Mouse (Mus musculus) A20 (cell line): ENCODE data around the gene Ankrd31.
"Not testable (repeated sequence)": the region's sequence is repeated elsewhere in the genome, so short reads cannot be mapped to it uniquely, and the experiment has no call there.

Experiments
- DNase-seq: peaks from one replicate; pipeline ENCODE4 v3.0.0-alpha.2; 2011; ENCODE audit warnings: low read depth, low spot score

The Ankrd31 gene

DNA sequence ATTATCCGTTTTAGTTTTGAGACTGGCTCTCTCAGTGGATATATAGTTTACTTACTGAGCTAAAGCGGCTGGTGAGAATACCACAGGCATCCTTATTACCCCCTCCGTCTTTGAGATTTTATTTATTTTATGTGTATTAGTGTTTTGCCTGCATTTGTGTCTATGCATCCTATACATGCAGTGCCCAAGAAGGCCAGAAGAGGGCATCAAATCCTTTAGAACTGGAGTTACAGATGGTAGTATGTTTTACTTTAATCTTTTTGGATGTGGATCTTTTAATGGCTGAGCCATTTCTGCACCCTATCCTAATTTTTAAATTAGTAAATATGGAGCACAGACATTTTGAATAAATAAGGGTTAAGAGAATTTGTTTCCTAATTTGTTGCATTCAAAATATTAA lies 107.1 kb downstream of the Ankrd31 start:
- DNase-seq = peak; percentile 45

DNA sequence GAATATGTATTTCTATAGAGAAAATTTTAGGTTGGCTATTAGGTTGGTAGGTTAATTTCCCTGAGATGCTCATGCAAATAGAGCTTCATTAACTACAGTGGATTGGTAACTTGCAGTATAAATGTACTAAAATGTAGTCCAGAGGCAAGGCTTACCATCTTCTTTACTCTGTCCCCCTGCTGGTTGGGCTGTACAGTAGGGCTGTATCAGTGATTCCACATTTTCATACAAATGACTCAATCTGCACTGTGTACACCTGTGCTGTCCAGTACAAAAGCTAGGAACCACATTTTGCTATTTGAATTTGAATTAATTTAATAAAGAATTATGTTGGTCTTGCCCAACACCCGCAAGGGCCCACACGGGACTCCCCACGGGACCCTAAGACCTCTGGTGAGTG lies 111.1 kb downstream of the Ankrd31 start:
- DNase-seq = no peak

DNA sequence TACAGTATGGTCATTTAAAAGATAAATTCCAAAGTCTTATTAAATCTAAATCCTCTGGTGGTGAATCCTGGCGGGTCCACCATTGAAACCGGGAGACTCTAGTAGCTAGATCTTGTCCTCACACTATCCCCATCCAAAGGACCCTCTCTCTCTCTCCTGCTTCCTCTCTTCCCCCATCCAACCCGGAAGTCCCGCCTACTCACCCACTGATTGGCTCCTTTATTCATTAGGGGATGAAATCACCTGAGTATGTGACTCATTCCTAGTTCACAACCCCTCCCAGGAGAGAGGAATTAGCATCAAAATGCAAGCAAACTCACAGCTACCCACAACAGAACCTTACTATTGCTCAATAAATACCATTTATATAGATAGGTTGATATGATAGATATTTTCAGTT lies 122.7 kb downstream of the Ankrd31 start:
- DNase-seq = no peak

DNA sequence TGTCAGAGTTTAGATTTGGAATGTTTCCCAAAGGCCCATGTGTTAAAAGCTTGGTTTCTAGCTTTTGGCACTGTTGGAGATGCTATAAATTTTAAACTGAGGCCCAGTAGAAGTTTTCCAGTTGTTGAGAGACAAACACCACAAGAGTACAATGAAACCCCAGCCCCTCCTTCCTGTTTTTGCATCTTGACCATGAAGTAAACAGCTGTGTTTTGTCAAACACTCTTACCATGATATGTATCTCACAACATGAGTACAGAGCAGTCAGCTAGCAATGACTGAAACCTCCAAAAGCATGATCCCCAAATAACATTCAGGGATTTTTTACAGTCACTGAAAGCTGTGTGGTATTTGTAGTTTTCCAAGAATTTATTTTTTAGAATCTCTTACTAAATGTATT lies 126.0 kb downstream of the Ankrd31 start:
- DNase-seq = no peak

DNA sequence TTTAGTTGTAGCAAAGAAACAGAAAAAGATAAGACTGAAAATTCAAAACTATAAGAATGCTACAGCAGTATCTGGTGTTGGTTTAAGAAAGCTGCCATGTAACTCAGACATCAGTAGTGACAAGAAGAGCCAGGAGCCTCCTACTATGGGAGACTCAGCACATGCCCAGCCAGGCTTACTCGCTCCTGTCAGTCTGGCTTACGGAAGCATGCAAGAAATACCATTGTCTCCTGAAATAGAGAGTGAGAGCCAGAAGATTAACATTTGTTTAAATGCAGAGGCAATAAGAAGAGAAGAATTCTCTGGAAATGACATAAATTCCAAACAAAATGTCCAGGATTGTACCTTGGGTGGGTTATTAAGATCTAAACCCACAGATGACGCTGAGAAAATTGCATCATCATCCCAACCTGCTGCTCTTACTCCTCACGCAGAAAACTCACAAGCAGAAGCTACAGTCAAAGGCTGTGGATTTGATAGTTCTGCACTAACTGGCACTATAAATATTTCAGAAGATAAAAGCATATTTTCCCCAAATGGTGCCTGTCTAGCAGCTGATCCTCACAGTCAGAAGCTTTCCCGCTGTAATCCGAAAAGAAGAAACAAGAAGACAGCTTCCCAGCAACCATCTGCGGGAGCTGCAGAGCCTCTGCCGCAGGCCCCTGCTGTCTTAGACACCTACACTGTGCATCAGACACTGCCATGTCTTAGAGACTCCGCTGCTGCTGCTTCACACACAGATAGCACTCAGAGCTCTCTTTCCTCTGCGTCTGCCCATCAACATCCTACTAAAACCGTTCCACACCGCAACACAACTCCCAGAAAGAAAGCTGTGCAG lies 130.4 kb downstream of the Ankrd31 start:
- no peak for DNase-seq

DNA sequence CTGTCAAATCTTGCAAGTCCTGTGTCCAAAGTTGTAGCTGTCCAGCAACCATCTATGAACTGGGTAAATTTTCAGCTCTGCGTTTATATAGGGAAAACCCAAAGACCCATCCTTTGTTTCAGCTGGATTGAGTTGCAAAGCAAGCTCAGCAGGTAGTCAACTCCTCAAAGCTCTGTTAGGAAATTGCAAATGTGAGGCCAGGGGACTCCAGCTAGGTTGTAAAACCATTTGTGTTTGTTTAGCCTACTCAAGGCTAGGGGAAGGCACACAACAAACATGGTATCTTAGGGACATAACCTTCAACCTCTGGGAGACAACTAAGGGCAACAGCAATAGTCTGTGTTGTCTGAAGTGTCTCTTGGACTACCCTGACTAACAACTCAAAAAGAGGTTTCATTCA lies 136.5 kb downstream of the Ankrd31 start:
- no peak for DNase-seq

DNA sequence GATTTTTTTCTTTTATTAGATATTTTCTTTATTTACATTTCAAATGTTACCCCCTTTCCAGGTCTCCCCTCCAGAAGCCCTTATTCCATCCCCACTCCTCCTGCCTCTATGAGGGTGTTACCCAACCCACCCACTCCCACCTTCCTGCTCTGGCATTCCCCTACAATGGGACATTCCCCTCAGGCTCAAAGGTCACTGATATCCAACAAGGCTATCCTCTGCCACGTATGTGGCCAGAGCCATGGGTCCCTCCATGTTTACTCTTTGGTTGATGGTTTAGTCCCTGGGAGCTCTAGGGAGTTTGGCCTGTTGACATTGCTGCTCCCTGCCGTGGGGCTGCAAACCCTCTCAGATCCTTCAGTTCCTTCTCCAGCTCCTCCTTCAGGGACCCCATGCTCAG lies 141.9 kb downstream of the Ankrd31 start:
- no peak for DNase-seq

DNA sequence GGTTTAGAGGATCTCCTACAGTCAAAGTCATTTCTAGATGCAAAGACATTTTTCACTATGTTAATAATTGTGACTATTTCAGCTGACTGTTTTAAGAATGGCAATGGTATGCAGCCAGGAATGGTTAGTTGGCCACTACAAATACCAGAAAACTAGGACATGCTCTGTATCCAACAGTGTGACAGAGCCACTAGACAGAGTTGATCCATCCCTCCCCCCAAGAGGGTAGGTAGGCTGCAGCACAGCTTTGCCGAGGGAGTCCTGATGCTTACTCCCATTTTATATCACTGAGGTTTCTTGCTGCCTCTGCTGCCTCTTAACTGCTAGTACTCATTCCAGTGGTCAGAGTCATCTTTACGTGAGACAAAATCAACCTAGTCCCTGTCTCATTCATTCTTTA lies 147.1 kb downstream of the Ankrd31 start:
- no peak for DNase-seq

DNA sequence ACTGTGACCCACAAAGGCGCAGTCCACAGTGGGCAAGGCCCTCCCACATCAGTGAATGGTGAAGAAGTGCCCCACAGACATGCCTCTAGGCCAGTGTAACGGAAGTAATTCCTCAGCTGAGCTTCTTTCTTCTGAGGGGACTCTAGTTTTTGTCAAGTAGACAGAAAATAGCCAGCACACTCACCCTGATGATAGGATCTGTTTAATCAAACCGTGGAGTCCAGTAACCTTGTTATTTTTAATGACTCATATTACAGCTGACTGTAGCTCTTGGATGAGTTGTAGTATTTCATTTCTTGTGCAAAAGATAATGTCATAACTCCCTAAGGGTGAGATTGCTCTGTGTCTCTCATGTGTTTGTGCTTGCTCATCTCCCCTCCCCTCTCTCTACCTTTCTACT lies 158.6 kb downstream of the Ankrd31 start:
- DNase-seq = no peak

DNA sequence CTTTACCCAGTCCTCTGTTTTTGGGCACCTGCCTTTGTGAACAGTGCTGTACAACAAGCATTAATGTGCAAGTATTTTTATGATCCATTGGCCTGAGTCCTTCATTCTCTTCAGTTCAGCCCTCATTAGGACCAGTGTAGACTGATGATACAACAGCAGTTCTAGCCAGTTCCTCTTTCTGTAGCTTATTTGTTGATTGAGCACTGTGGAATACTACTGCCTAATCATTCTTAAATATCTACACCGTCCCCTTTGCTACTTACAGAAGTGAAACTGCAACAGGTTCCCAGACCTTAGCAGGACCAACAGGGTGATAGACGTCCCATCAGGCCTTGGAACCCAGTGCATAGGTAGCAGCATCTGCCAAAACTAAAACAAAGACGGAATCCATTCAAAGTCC lies 163.1 kb downstream of the Ankrd31 start:
- DNase-seq = peak; percentile 19

DNA sequence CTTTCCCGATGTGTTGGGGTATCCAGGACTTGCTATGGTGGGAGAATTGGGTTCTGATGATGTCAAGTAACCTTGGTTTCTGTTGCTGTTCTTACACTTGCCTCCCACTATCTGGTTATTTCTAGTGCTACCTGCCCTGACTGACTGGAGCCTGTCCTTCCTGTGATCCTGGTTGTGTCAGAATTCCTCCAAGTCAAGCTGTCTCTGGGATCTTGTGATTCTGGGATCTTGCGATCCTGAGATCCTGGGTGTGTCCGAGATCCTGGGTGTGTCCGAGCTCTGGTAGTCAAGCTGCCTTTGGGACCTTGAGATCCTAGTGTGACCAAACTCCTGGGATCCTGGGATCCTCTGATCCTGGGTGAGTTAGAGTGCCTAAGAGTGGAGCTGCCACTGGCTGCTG lies 175.1 kb downstream of the Ankrd31 start:
- not testable (repeated sequence) for DNase-seq

DNA sequence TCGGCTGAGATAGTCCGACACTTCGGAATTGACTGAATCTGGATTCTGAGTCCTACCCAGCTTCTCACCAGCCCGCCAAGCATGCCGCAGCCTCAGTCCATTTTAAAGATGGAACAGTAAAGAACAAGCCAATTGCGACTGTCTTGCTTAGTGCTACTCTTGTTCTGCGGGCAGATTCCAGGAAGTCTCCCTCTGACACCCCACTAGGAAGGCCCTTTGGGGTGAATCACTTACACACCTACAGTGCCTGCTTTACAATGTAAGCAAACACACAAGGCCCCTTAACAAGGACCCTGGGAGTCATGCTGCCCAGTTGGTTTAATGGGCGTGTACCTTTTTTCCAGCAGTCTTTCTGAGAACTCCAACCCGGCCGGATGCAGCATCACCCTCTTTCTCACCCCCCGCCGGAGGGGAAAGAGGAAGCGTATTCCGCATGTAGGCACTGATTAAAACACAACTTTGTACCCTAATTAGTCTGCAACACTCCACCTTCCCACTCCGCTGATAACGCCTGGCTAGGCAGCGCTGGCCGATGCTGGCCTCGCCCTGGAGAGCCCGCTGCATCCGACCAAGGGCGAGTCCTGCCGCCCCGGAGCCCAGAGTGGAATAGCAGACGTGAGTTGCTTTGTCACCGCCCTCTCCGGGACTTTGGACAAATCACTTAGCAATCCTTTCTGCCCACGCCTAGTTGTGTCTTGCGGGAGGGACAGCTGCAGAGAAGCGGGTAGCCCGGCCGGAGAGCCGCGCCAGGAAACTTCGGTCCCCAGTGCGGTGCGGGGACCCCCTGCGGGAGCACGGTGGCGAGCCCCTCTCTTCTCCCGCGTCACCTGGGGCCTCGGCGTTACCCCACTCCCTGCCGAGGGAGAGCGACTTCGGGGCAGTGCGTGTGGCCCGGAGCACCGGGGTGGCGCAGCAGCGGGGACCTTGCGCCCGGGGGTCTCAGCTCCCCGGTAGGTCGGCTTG lies 176.2 kb downstream of the Ankrd31 start, which contains the start of gene Gcnt4:
Gene Gcnt4, plus strand, starts transcription at position 691 of the 963 bp plus-strand sequence.
- DNase-seq = no peak

DNA sequence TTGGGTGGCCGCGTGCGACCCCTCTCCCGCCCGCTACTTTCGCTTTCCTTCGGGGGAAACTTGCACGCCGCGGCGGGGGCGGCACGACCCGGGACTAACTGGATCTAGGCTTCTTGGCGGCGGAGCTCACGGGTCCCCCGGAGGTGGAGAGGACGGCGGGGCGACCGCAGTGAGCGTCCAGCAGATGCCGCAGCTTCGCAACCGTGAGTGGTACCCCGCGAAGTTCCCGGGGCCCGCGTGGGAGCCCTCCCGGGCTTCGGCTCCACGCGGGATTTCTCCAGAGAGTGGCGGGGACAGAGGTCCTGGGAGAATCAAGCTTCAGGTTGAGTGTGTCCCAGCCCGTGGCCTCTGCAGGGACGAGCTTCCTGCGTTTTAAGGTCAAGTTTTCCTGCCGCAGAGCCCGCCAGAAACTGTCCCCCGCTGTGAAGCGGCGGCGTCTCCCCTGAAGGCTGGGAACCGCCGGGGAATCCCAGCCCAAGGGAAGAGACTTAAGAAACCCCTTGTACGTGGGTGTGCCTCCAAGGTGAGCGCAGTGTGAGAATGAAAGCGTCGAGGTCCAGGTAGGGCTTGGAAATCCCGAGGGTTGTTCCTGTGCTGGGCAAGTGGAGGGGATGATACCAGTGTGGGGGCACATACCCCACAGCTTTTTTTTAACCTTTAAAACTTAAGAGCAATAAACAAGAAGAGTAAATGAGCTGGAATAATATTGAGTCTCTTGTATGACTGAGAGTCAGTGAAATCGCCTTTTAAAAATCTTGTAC lies 177.1 kb downstream of the Ankrd31 start:
- no peak for DNase-seq

DNA sequence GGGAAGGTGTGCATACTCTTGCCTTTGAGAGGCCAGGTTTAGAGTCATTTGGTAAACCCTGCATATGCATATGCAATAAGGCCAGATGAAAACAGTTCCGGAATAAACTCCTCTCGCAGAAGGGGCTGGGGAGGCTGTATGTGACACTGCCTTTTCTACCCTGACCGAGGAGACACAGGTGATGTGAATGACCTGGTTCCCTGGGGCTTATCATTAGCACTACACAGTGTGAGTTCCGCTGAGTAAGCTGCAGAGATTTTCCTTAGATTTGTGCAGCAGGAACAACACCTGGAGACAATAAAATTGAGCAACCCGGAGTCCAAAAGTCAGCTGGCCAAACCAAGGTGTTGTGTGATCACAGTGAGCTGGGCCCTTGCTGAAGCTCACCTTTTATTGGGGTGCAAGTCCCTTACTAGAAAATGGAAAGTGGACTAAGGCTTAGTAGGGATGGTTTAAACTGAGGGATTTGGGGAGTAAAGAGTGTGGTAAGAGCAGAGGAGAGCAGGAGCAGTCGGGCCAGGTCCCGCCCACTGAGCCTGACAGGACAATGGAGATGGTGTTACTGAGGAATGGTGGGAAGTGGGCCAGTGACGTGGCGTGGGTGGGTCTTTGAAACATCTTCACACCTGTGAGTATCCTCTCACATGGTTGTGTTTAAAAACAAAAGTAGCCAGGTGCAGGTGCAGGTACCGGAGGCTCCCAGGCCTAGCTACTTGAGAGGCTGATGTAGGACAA lies 178.1 kb downstream of the Ankrd31 start:
- DNase-seq = no peak

DNA sequence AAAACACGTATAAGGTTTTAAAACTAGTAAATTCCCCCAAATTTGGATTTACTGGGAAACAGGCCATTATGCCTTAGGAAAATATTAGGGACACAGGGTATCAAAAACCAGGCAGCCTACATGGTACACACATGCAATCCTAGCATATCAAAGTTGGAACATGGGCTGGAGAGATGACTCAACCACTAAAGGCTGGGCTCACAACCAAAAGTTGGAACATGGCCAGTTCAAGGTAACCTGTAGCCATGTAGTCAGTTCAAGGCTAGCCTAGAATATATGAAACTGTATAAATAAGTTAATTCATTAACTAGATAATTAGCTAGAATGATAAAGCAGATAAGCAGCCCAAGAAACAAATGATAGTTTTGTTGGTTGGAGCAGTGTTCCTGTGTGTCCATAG lies 179.7 kb downstream of the Ankrd31 start:
- DNase-seq = no peak

DNA sequence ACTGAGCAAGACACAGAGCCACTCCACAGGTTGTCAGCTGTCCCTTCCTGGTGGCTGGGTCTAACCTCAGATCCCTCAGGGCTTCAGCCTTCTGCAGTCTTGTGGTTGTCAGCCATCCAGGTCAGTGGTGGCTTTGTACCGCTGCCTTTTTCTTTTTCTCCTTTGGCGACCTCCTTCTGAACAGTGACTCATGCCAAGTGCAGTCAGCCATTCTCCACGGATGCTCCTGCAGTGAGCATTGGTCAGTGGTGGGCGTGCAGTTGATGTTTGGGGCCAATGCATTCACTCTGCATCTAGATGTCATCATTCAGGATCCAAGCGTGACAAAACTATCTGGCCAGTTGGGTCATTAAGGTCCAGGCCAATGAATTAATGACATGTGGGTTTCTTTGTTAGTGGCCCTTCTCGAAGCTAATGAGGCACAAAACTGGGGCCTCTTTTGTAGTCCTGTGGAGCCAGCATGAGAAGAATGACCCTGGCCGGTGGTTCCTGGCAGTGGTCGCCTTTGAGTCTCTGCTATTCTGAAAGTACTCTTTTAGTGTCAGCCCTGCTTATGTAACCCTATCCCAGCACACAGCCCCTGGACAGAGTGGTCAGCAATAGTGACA lies 180.5 kb downstream of the Ankrd31 start:
- no peak for DNase-seq

DNA sequence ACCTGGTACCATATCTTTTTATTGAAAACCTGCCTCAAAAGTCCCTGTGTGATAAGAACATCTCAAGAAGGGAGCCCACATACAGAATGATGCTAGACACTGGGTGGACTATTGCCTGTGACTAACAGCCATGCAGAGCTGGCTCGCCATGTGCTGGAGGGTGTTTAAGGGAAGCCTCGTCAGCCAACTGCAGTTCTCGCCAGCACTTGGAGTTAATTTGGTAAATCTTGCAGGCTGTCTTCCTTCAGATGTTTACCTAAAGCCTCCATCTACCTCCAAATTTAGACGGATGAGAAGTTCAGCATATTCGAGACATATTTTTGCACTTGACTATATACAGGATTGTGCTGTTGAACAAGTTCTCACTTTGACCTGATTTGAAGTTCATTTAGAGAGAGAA lies 184.7 kb downstream of the Ankrd31 start:
- DNase-seq = no peak

DNA sequence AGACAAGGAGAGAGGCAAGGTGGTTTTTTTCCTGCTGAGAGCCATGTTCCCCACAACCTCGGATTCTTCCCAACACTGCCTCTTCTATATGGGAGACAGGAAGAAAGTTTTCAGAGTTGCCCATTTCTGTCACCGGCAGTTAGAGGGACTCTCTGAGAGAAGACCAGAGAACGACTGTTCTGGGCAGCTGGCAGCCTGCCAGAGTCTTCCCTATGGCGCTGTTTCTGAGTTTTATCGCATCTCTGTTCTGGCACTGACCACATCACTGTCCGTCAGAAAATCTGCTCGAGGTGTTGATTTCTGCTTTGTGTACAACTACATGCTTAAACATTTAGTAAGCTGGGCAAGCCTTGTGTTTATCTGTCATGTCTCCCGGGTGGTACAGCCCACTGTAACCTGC lies 185.3 kb downstream of the Ankrd31 start:
- DNase-seq = no peak

DNA sequence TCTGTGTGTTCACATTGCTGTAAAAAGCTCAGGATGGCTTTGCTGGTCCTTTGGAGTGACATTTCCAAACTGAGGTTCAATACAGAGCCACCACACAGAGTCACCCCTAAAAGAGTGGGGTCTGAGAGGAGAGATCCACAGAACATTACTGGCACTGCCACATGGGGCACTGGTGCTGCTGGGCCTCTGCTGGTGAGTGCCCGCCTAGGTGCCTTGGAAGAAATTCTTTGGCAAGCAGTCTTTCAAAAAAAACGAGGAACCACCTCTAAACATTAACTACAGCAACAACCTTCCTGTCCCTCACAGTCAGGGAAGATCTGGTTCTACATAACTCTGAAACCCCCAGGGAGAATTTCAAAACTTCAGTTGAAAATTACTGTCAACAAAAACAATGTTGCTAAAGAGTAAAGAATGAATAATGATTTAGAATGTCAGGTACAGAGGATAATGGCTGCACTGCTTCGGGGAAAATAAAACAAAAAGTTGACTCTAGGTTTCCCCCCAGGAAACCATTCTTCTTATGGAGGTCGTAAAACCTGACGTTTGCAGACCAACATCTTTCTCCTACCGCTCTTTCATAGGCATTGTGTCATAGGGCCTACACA lies 188.2 kb downstream of the Ankrd31 start:
- DNase-seq = no peak

DNA sequence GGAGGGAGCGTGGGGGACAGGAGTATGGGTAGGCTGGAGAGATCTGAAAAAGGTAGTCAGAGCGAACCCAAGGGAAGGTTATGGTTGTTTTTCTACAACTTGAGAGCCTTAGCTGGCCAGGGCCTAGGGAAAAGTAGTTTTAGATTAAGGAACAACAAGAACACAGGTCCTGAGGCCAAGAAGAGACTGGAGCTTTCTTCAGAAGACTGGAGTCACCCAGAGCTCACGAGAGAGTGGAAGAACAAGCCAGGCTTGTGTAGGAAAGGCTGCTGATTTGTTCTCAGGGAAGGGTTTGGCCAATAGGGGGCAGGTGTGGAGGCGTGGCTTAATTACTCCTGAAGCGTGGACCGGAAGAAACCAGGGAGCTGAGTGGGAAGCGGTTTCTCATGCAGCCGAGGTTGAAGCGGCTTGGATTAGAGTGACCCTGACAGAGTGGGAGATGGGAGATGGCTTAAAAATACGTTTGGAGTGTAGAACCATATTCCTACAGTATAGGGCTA lies 189.0 kb downstream of the Ankrd31 start:
- DNase-seq = no peak
